In the genomic region with DNA sequence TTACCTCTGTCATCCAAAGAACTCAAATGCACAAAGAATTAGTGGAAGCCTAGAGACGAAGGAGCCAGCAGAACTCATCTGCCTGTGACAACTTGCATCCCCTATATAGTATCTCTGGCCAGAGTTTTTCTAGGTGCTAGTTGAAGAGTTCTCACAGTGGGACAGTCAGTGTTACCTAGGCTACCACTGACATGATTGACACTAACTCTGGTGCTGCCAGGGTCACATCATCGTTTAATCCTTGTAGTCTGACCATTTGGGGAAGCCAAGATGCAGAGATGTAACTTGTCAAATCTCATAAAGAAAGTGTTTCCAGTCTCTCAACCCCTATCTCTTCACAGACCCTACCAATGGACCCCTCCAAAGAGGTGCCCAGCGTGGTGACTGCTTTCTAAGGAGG, we compare ENCODE assay signal across 33 mouse cellular contexts. TPM values are rescaled to one million over a fixed set of nuclear protein-coding genes. Genes with fewer than 3 reads are reported as not detected.
DNase-seq lines count a peak whose midpoint lies in the region; ATAC-seq and TF ChIP-seq lines count a peak whose summit lies in the region.
"Had no signal": no experiment of that assay in that cellular context is flagged by ENCODE, and none has a peak within 500 bp of the region (broad histone marks: within the 10 kb centered on the region; RNA-seq: fewer than 3 reads in every experiment).

No protein-coding gene starts in this region.

- H3K36me3 ChIP-seq in heart, embryonic 10.5 days = no peaks in the 10 kb centered on the region
- no peaks in the 10 kb centered on the region for H3K36me3 ChIP-seq in heart, postnatal 0 days (replicated peaks; ENCODE audit: control insufficient read depth, insufficient read depth, low read length)
- no peaks in the 10 kb centered on the region for H3K36me3 ChIP-seq in lung, embryonic 15.5 days
- no peaks in the 10 kb centered on the region for H3K36me3 ChIP-seq in lung, postnatal 0 days (ENCODE audit: insufficient read depth, low read length)
- H3K36me3 ChIP-seq in myocyte (ENCODE audit: control insufficient read depth, insufficient read depth) = no peaks in the 10 kb centered on the region
- H3K36me3 ChIP-seq in hindbrain, embryonic 10.5 days = no peaks in the 10 kb centered on the region
- H3K36me3 ChIP-seq: embryonic facial prominence, embryonic 12.5 days; forebrain, embryonic 10.5 days; forebrain, embryonic 15.5 days; liver, embryonic 15.5 days; midbrain, embryonic 15.5 days had no signal

- TF ChIP-seq CTCF in heart, postnatal 0 days (IDR thresholded peaks at IDR 0.05; ENCODE audit: low read depth) = no peak
- no peak for TF ChIP-seq CTCF in lung, postnatal 0 days (IDR thresholded peaks at IDR 0.05)

- H3K4me2 ChIP-seq in heart, postnatal 0 days (ENCODE audit: low read depth, low read length) = no peak overlapping the region
- H3K4me2 ChIP-seq in lung, embryonic 15.5 days = no peak overlapping the region
- H3K4me2 ChIP-seq in lung, postnatal 0 days (replicated peaks; ENCODE audit: low read depth, low read length) = no peak overlapping the region
- H3K4me2 ChIP-seq in myocyte (ENCODE audit: low read depth) = peak overlapping the region; percentile 65
- H3K4me2 ChIP-seq: embryonic facial prominence, embryonic 12.5 days; forebrain, embryonic 15.5 days; hindbrain, embryonic 14.5 days; liver, embryonic 15.5 days; midbrain, embryonic 15.5 days had no signal

- H3K27me3 ChIP-seq in heart, embryonic 10.5 days (ENCODE audit: insufficient read depth, poor library complexity, severe bottlenecking) = peaks cover 93% of the 10 kb centered on the region
- H3K27me3 ChIP-seq in heart, postnatal 0 days (ENCODE audit: control insufficient read depth, insufficient read depth, low read length) = peaks cover 19% of the 10 kb centered on the region
- no peaks in the 10 kb centered on the region for H3K27me3 ChIP-seq in lung, embryonic 15.5 days
- no peaks in the 10 kb centered on the region for H3K27me3 ChIP-seq in lung, postnatal 0 days (replicated peaks; ENCODE audit: insufficient read depth, low read length)
- H3K27me3 ChIP-seq in myocyte (ENCODE audit: control insufficient read depth, insufficient read depth, insufficient read length) = no peaks in the 10 kb centered on the region
- H3K27me3 ChIP-seq in hindbrain, embryonic 10.5 days (ENCODE audit: insufficient read depth, poor library complexity, severe bottlenecking) = no peaks in the 10 kb centered on the region
- H3K27me3 ChIP-seq: embryonic facial prominence, embryonic 12.5 days; forebrain, embryonic 15.5 days; liver, embryonic 15.5 days; midbrain, embryonic 15.5 days had no signal

- H3ac ChIP-seq in myocyte (ENCODE audit: control insufficient read depth, insufficient read length) = no peak overlapping the region

- no peaks in the 10 kb centered on the region for H3K79me2 ChIP-seq in myocyte (ENCODE audit: control insufficient read depth, insufficient read depth)

- H3K27ac ChIP-seq in heart, embryonic 10.5 days = peak overlapping the region; percentile 5; the same call in 1 of the 2 replicates
- peak overlapping the region; percentile 11; the same call in 1 of the 2 replicates for H3K27ac ChIP-seq in heart, postnatal 0 days (ENCODE audit: low read depth)
- H3K27ac ChIP-seq in lung, embryonic 15.5 days = 0 out of 2 replicates have a peak overlapping the region, but pooled peaks have one; percentile 29
- no peak overlapping the region for H3K27ac ChIP-seq in lung, postnatal 0 days (ENCODE audit: low read length)
- H3K27ac ChIP-seq in hindbrain, embryonic 10.5 days = no peak overlapping the region
- H3K27ac ChIP-seq: embryonic facial prominence, embryonic 12.5 days; forebrain, embryonic 10.5 days; forebrain, embryonic 15.5 days; hindbrain, embryonic 14.5 days; kidney, postnatal 0 days; liver, embryonic 15.5 days; macrophage; midbrain, embryonic 15.5 days had no signal

- ATAC-seq in heart, postnatal 0 days (ENCODE audit: insufficient read depth, low read depth) = no peak
- no peak for ATAC-seq in lung, embryonic 15.5 days (ENCODE audit: borderline replicate concordance, extremely low read depth, low FRiP score, low TSS enrichment)
- no peak for ATAC-seq in lung, postnatal 0 days
- ATAC-seq: CD4-positive, CD25-positive, alpha-beta regulatory T cell, adult 4 months; forebrain, embryonic 15.5 days; midbrain, embryonic 15.5 days had no signal

- no peak for TF ChIP-seq EP300 in heart, postnatal 0 days (IDR thresholded peaks at IDR 0.05; ENCODE audit: low read depth)
- TF ChIP-seq EP300 in lung, postnatal 0 days (IDR thresholded peaks at IDR 0.05) = no peak

- no peak overlapping the region for H3K9ac ChIP-seq in heart, postnatal 0 days (replicated peaks; ENCODE audit: low read depth, low read length)
- no peak overlapping the region for H3K9ac ChIP-seq in lung, embryonic 15.5 days
- no peak overlapping the region for H3K9ac ChIP-seq in lung, postnatal 0 days (replicated peaks; ENCODE audit: low read depth)
- H3K9ac ChIP-seq: embryonic facial prominence, embryonic 12.5 days; forebrain, embryonic 15.5 days; hindbrain, embryonic 14.5 days; liver, embryonic 15.5 days; midbrain, embryonic 15.5 days had no signal

- intact Hi-C loops in heart, postnatal 25 days (cut with DNase I) = loop anchor here (5.0 kb wide), 3 partner anchors 71 to 161 kb away; a partner anchor contains a TSS

- no peaks in the 10 kb centered on the region for H3K9me3 ChIP-seq in heart, embryonic 10.5 days
- H3K9me3 ChIP-seq in heart, postnatal 0 days (replicated peaks; ENCODE audit: control insufficient read depth, low read length) = no peaks in the 10 kb centered on the region
- H3K9me3 ChIP-seq in lung, embryonic 15.5 days = no peaks in the 10 kb centered on the region
- no peaks in the 10 kb centered on the region for H3K9me3 ChIP-seq in lung, postnatal 0 days (ENCODE audit: low read length)
- H3K9me3 ChIP-seq in hindbrain, embryonic 10.5 days = no peaks in the 10 kb centered on the region
- H3K9me3 ChIP-seq: embryonic facial prominence, embryonic 12.5 days; forebrain, embryonic 10.5 days; forebrain, embryonic 15.5 days; liver, embryonic 15.5 days; midbrain, embryonic 15.5 days had no signal

- peaks cover 24% of the 10 kb centered on the region for H3K4me1 ChIP-seq in heart, embryonic 10.5 days
- peaks cover 9% of the 10 kb centered on the region; the same call in 1 of the 2 replicates for H3K4me1 ChIP-seq in heart, postnatal 0 days (ENCODE audit: control insufficient read depth, insufficient read depth)
- peaks cover 22% of the 10 kb centered on the region for H3K4me1 ChIP-seq in lung, embryonic 15.5 days
- no peaks in the 10 kb centered on the region for H3K4me1 ChIP-seq in lung, postnatal 0 days (ENCODE audit: insufficient read depth, low read depth, low read length)
- H3K4me1 ChIP-seq in hindbrain, embryonic 10.5 days (replicated peaks) = peaks cover 9% of the 10 kb centered on the region
- H3K4me1 ChIP-seq: forebrain, embryonic 15.5 days; liver, embryonic 15.5 days; midbrain, embryonic 15.5 days had no signal

- TF ChIP-seq POLR2A in myocyte (IDR thresholded peaks at IDR 0.05; ENCODE audit: insufficient read length, low read depth) = no peak

- no peak for DNase-seq in heart, embryonic 10.5 days (ENCODE audit: low spot score)
- no peak for DNase-seq in heart, postnatal 25 days (ENCODE audit: low spot score)
- DNase-seq in heart, postnatal 0 days (ENCODE audit: low spot score) = no peak
- DNase-seq in heart, adult 18-20 months = no peak
- no peak for DNase-seq in lung, postnatal 0 days (ENCODE audit: low spot score)
- DNase-seq in hindbrain, embryonic 10.5 days (ENCODE audit: low spot score) = no peak
- DNase-seq: layer of hippocampus, postnatal 36 days; right cerebral cortex, adult 18-20 months; spleen, adult 18-20 months; thymus, postnatal 14 days had no signal

- no peak overlapping the region for H3K4me3 ChIP-seq in heart, embryonic 10.5 days
- H3K4me3 ChIP-seq in heart, postnatal 0 days (ENCODE audit: low read depth, low read length) = no peak overlapping the region
- H3K4me3 ChIP-seq in lung, embryonic 15.5 days = no peak overlapping the region
- no peak overlapping the region for H3K4me3 ChIP-seq in lung, postnatal 0 days (ENCODE audit: low read depth, low read length)
- no peak overlapping the region for H3K4me3 ChIP-seq in myocyte
- H3K4me3 ChIP-seq in hindbrain, embryonic 10.5 days = no peak overlapping the region
- H3K4me3 ChIP-seq: embryonic facial prominence, embryonic 12.5 days; forebrain, embryonic 10.5 days; forebrain, embryonic 15.5 days; liver, embryonic 15.5 days; midbrain, embryonic 15.5 days had no signal

- WGBS in heart, embryonic 10.5 days = 63% methylated on average over 3 of the region's 3 CpGs
- 48% methylated on average over 3 of the region's 3 CpGs for WGBS in heart, postnatal 0 days
- 56% methylated on average over 3 of the region's 3 CpGs for WGBS in lung, embryonic 15.5 days
- 62% methylated on average over 3 of the region's 3 CpGs for WGBS in lung, postnatal 0 days
- WGBS in hindbrain, embryonic 10.5 days = 72% methylated on average over 3 of the region's 3 CpGs

TF ChIP-seq in myocyte, 11 proteins besides CTCF, POLR2A, EP300 and RAD21 (continues in another document):
- TF ChIP-seq POLR2AphosphoS2 (IDR thresholded peaks at IDR 0.05; ENCODE audit: insufficient read length, low read depth) = no peak
- no peak for TF ChIP-seq MYOD1 (IDR thresholded peaks at IDR 0.05; ENCODE audit: control insufficient read depth in 1 of 3, insufficient read length in 2 of 3, low read depth in 2 of 3)
- TF ChIP-seq MAX (IDR thresholded peaks at IDR 0.05; ENCODE audit: low read depth) = no peak

RNA-seq across cellular contexts. Expression of a gene that starts 19.3 kb away (rescaled TPM):
- 0.09 and 0.10 TPM in 2 replicates for polyA plus RNA-seq in heart, embryonic 10.5 days (2016; fragmentation: Nextera tagmentation; extraction: Ambion mirVana)
- total RNA-seq in heart, postnatal 25 days (2021) = 10 to 100 TPM; 29.7 to 32.7 TPM
- total RNA-seq in heart, postnatal 0 days (2014; rRNA removed; ENCODE audit: low replicate concordance) = 4.6 and 8.8 TPM in 2 replicates
- polyA plus RNA-seq in heart, postnatal 0 days (2015; fragmentation: Nextera tagmentation; extraction: Ambion mirVana) = 9.7 TPM in 2 replicates
- 10 to 100 TPM; 41.9 to 50.3 TPM for total RNA-seq in heart, adult 18-20 months (2021)
- polyA plus RNA-seq in lung, embryonic 15.5 days (2015; fragmentation: Nextera tagmentation; extraction: Ambion mirVana) = 2.4 and 2.7 TPM in 2 replicates
- 3.7 and 5.0 TPM in 2 replicates for polyA plus RNA-seq in lung, postnatal 0 days (2015; fragmentation: Nextera tagmentation; extraction: Ambion mirVana)
- polyA plus RNA-seq in myocyte (2012; fragmentation: generic; extraction: Trizol) = 0.02 TPM
- 0.25 and 0.29 TPM in 2 replicates for polyA plus RNA-seq in hindbrain, embryonic 10.5 days (2016; fragmentation: Nextera tagmentation; extraction: Ambion mirVana)
- total RNA-seq: liver, adult 2 months; megakaryocyte-erythroid progenitor cell, adult 5-6 weeks; neutrophil, adult 5-6 weeks had no signal
- polyA plus RNA-seq: liver, adult 2 months; macrophage had no signal

RNA-seq across cellular contexts. Expression of a gene that starts 44.2 kb away (rescaled TPM):
- not detected in 2 replicates for polyA plus RNA-seq in heart, embryonic 10.5 days (2016; fragmentation: Nextera tagmentation; extraction: Ambion mirVana)
- total RNA-seq in heart, postnatal 25 days (2021) = not detected
- not detected in 2 replicates for total RNA-seq in heart, postnatal 0 days (2014; rRNA removed; ENCODE audit: low replicate concordance)
- not detected in 2 replicates for polyA plus RNA-seq in heart, postnatal 0 days (2015; fragmentation: Nextera tagmentation; extraction: Ambion mirVana)
- not detected for total RNA-seq in heart, adult 18-20 months (2021)
- polyA plus RNA-seq in lung, embryonic 15.5 days (2015; fragmentation: Nextera tagmentation; extraction: Ambion mirVana) = not detected in 2 replicates
- not detected in 2 replicates for polyA plus RNA-seq in lung, postnatal 0 days (2015; fragmentation: Nextera tagmentation; extraction: Ambion mirVana)
- not detected for polyA plus RNA-seq in myocyte (2012; fragmentation: generic; extraction: Trizol)
- polyA plus RNA-seq in hindbrain, embryonic 10.5 days (2016; fragmentation: Nextera tagmentation; extraction: Ambion mirVana) = not detected in 2 replicates
- total RNA-seq: adrenal gland, postnatal 14 days; gastrocnemius, adult 8-10 months; heart, postnatal 10 days; layer of hippocampus, postnatal 36 days; left cerebral cortex, postnatal 4 days; liver, adult 2 months; megakaryocyte-erythroid progenitor cell, adult 5-6 weeks; neutrophil, adult 5-6 weeks had no signal
- polyA plus RNA-seq: CD4-positive, CD25-positive, alpha-beta regulatory T cell, adult 4 months; embryonic facial prominence, embryonic 12.5 days; forebrain, embryonic 10.5 days; forebrain, embryonic 15.5 days; gonadal fat pad, adult 2 months; hindbrain, embryonic 14.5 days; kidney, postnatal 0 days; large intestine, adult 2 months; liver, adult 2 months; liver, embryonic 15.5 days; lung, embryonic 16.5 days; macrophage; midbrain, embryonic 15.5 days; neural tube, embryonic 11.5 days; stomach, embryonic 16.5 days had no signal

Comparison
In these comparisons a context has a peak if more than half of its experiments do, and no peak if none do; other contexts are left out.
1. H3K27ac ChIP-seq: peak in heart, embryonic 10.5 days (single experiment), heart, postnatal 0 days (single experiment) and lung, embryonic 15.5 days (single experiment); none in lung, postnatal 0 days (single experiment) and hindbrain, embryonic 10.5 days (single experiment).